Mouse (Mus musculus): Measurements from ENCODE around the gene Kcnj6. TPM values are rescaled to one million over a fixed set of nuclear protein-coding genes. Genes with fewer than 3 reads are reported as not detected.

Kcnj6 gene
- total RNA-seq, 1 experiment, result not detected

DNA sequence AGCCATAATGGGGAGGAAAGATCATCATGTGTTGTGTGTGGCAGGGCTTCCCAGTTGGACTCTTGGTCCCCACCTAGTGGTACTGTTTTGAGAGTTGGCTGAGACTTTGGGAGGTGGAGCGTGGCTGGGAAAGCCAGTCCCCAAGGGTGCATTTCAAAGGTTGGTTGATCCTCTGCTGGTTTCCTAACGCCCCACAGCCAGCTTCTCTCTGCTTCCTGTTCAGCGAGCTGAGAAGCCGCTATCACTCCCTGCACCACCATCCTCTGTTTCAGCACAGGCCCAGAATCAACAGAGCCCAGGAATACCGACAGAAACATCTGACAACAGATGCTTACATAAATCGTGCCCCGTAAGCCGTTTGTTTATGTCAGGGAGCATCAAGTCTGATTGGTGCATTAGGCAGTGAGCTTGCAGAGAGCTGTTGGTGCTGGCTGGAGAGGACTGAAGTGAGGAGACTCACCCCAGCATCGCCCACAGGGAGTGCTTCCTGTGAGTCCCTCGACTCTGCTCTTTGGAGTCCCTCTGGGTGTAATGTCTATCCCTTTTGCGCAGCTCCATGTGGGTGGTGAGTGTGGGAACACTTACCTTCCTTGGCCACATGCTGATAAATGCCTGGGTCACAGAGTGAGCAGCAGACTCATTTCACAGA is 253.5 kb downstream of the Kcnj6 start:
- peak overlapping the region; percentile 28; the same call in 1 of the 2 replicates for H3K9ac ChIP-seq (ENCODE audit: insufficient read depth, low read depth, low read length, poor library complexity, severe bottlenecking)
- H3K27ac ChIP-seq (ENCODE audit: insufficient read depth, low read depth, low read length, poor library complexity, severe bottlenecking), result no peak overlapping the region
- in situ Hi-C loops (cut with MboI; ENCODE audit: low sequenced_read_pairs in 2 of 2, unreplicated experiment in 2 of 2), result no loop called here
- TF ChIP-seq ZNF384 (IDR thresholded peaks at IDR 0.05; ENCODE audit: low read depth, low read length), result no peak
- TF ChIP-seq HCFC1 (IDR thresholded peaks at IDR 0.05; ENCODE audit: borderline replicate concordance, insufficient read depth, low read length), result no peak
- no peak for TF ChIP-seq MAFK (IDR thresholded peaks at IDR 0.05; ENCODE audit: insufficient read depth, low read depth, low read length)
- no peak for TF ChIP-seq CHD2 (IDR thresholded peaks at IDR 0.05; ENCODE audit: low read depth, low read length)
- no peak for TF ChIP-seq ZC3H11A (IDR thresholded peaks at IDR 0.05; ENCODE audit: borderline replicate concordance, low read depth, low read length)
- DNase-seq (ENCODE audit: low read depth, low spot score), result peak; percentile 82
- peak overlapping the region; percentile 47 to 58; a peak in 3 of 4 replicates for H3K4me3 ChIP-seq (ENCODE audit: insufficient read depth in 1 of 2, low read depth in 1 of 2, low read length in 2 of 2, poor library complexity in 1 of 2, severe bottlenecking in 1 of 2)
- H3K36me3 ChIP-seq (ENCODE audit: control insufficient read depth, insufficient read depth, low read length, poor library complexity, severe bottlenecking), result no peaks in the 10 kb centered on the region
- H3K9me3 ChIP-seq (ENCODE audit: control insufficient read depth, insufficient read depth, low read depth, low read length), result no peaks in the 10 kb centered on the region
- peaks cover 3 to 7% of the 10 kb centered on the region in 2 experiments; a peak in 3 of 4 replicates for H3K4me1 ChIP-seq (ENCODE audit: control insufficient read depth in 2 of 2, insufficient read depth in 2 of 2, low read length in 2 of 2, poor library complexity in 1 of 2)

DNA sequence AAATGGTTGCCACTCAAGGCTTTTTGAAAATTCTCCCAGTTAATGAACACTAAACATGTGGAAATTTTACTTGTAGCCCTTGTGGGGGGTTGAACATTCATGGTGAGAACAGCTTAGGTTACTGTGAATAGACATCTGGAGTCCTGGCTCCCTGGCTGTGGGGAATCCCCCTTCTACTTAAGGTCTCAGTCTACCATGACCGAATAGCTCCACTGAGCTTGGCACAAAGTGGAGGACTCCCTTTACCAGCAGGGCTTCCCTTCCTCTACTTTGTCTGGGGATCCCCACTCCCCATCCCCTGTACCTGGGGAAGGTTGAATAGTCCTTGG is 260.2 kb downstream of the Kcnj6 start:
- TF ChIP-seq ZNF384 (IDR thresholded peaks at IDR 0.05; ENCODE audit: low read depth, low read length) (no peak), HCFC1 (IDR thresholded peaks at IDR 0.05; ENCODE audit: borderline replicate concordance, insufficient read depth, low read length) (no peak), MAFK (IDR thresholded peaks at IDR 0.05; ENCODE audit: insufficient read depth, low read depth, low read length) (no peak), ZC3H11A (IDR thresholded peaks at IDR 0.05; ENCODE audit: borderline replicate concordance, low read depth, low read length) (no peak), CHD2 (IDR thresholded peaks at IDR 0.05; ENCODE audit: low read depth, low read length) (no peak)
- H3K9ac ChIP-seq (ENCODE audit: insufficient read depth, low read depth, low read length, poor library complexity, severe bottlenecking), result no peak overlapping the region

DNA sequence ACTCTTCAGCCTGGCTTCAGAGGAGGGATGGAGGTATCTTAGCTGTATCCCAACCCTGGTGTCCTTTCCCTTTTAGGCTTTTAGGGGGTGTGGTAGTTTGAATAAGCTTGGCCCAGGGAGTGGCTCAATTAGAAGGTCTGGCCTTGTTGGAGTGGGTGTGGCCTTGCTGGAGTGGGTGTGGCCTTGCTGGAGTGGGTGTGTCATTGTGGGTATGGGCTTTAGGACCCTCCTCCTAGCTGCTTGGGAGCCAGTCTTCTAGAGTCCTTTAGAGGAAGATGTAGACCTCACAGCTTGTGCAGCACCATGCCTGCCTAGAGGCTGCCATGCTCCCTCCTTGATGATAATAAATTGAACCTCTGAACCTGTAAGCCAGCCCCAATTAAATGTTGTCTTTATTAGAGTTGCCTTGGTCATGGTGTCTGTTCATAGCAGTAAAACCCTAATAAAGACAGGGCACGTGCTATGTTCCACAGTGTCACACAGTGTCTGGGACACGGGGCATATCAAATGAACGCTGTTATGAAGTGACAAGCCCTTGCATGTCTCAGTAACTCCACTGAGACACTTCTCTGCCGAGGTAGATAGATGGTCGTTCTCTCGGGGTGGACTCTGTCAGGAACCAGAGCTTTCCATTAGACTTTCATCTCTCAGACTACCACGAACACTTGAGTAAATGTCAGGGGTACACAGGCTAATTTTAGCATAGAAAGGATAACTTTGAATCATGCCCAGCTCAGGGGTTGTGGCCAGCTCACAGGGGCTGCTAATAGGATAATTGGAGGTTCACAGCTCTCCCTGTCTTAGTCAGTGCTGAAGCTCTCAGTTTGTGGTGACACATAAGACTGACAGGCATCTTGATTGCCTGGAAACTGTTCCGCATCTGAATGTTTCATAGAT is 260.8 kb downstream of the Kcnj6 start:
- Histone ChIP-seq H3K4me3 (ENCODE audit: insufficient read depth in 1 of 2, low read depth in 1 of 2, low read length in 2 of 2, poor library complexity in 1 of 2, severe bottlenecking in 1 of 2) (no peak overlapping the region), H3K9ac (ENCODE audit: insufficient read depth, low read depth, low read length, poor library complexity, severe bottlenecking) (no peak overlapping the region), H3K36me3 (ENCODE audit: control insufficient read depth, insufficient read depth, low read length, poor library complexity, severe bottlenecking) (no peaks in the 10 kb centered on the region), H3K9me3 (ENCODE audit: control insufficient read depth, insufficient read depth, low read depth, low read length) (no peaks in the 10 kb centered on the region), H3K27ac (ENCODE audit: insufficient read depth, low read depth, low read length, poor library complexity, severe bottlenecking) (no peak overlapping the region), H3K4me1 (ENCODE audit: control insufficient read depth in 2 of 2, insufficient read depth in 2 of 2, low read length in 2 of 2, poor library complexity in 1 of 2) (peaks cover 0 to 5% of the 10 kb centered on the region in 2 experiments; a peak in 2 of 4 replicates)
- TF ChIP-seq ZC3H11A (IDR thresholded peaks at IDR 0.05; ENCODE audit: borderline replicate concordance, low read depth, low read length), result no peak
- no peak for TF ChIP-seq CHD2 (IDR thresholded peaks at IDR 0.05; ENCODE audit: low read depth, low read length)
- TF ChIP-seq ZNF384 (IDR thresholded peaks at IDR 0.05; ENCODE audit: low read depth, low read length), result no peak
- TF ChIP-seq HCFC1 (IDR thresholded peaks at IDR 0.05; ENCODE audit: borderline replicate concordance, insufficient read depth, low read length), result no peak
- in situ Hi-C loops (cut with MboI; ENCODE audit: low sequenced_read_pairs in 2 of 2, unreplicated experiment in 2 of 2), result no loop called here
- peak; percentile 58 for DNase-seq (ENCODE audit: low read depth, low spot score)

More for the DNA sequence above, 260.2 kb downstream of the Kcnj6 start:
- Histone ChIP-seq H3K4me1 (ENCODE audit: control insufficient read depth in 2 of 2, insufficient read depth in 2 of 2, low read length in 2 of 2, poor library complexity in 1 of 2) (peaks cover 0 to 5% of the 10 kb centered on the region in 2 experiments; a peak in 2 of 4 replicates), H3K27ac (ENCODE audit: insufficient read depth, low read depth, low read length, poor library complexity, severe bottlenecking) (no peak overlapping the region), H3K9me3 (ENCODE audit: control insufficient read depth, insufficient read depth, low read depth, low read length) (no peaks in the 10 kb centered on the region), H3K4me3 (ENCODE audit: insufficient read depth in 1 of 2, low read depth in 1 of 2, low read length in 2 of 2, poor library complexity in 1 of 2, severe bottlenecking in 1 of 2) (no peak overlapping the region), H3K36me3 (ENCODE audit: control insufficient read depth, insufficient read depth, low read length, poor library complexity, severe bottlenecking) (no peaks in the 10 kb centered on the region)
- no peak for DNase-seq (ENCODE audit: low read depth, low spot score)
- in situ Hi-C loops (cut with MboI; ENCODE audit: low sequenced_read_pairs in 2 of 2, unreplicated experiment in 2 of 2), result no loop called here

DNA sequence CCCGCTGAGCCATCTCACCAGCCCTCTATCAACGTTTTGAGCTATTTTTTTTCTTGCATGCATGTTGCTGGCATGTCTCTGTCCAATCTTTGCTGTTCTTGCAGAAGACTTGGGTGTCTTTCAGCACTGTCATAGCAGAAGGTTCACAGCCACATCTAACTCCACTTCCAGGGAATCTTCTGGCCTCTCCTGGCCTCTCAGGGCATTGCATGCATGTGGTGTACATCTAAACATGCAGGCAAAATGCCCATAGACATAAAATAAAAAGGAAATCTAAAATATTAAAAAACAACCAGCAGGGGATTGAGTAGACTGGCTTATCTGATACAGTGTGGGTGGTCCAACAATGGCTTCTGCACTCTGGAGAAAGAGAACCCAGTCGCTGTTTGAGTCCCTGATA is 262.0 kb downstream of the Kcnj6 start:
- Histone ChIP-seq H3K9me3 (ENCODE audit: control insufficient read depth, insufficient read depth, low read depth, low read length) (no peaks in the 10 kb centered on the region), H3K4me1 (ENCODE audit: control insufficient read depth in 2 of 2, insufficient read depth in 2 of 2, low read length in 2 of 2, poor library complexity in 1 of 2) (peaks cover 0 to 5% of the 10 kb centered on the region in 2 experiments; a peak in 2 of 4 replicates), H3K4me3 (ENCODE audit: insufficient read depth in 1 of 2, low read depth in 1 of 2, low read length in 2 of 2, poor library complexity in 1 of 2, severe bottlenecking in 1 of 2) (no peak overlapping the region), H3K9ac (ENCODE audit: insufficient read depth, low read depth, low read length, poor library complexity, severe bottlenecking) (no peak overlapping the region), H3K27ac (ENCODE audit: insufficient read depth, low read depth, low read length, poor library complexity, severe bottlenecking) (no peak overlapping the region), H3K36me3 (ENCODE audit: control insufficient read depth, insufficient read depth, low read length, poor library complexity, severe bottlenecking) (no peaks in the 10 kb centered on the region)
- no peak for DNase-seq (ENCODE audit: low read depth, low spot score)
- in situ Hi-C loops (cut with MboI; ENCODE audit: low sequenced_read_pairs in 2 of 2, unreplicated experiment in 2 of 2), result no loop called here
- TF ChIP-seq CHD2 (IDR thresholded peaks at IDR 0.05; ENCODE audit: low read depth, low read length) (no peak), HCFC1 (IDR thresholded peaks at IDR 0.05; ENCODE audit: borderline replicate concordance, insufficient read depth, low read length) (no peak), ZNF384 (IDR thresholded peaks at IDR 0.05; ENCODE audit: low read depth, low read length) (no peak), MAFK (IDR thresholded peaks at IDR 0.05; ENCODE audit: insufficient read depth, low read depth, low read length) (no peak), ZC3H11A (IDR thresholded peaks at IDR 0.05; ENCODE audit: borderline replicate concordance, low read depth, low read length) (no peak)

Measured in ES-E14 (cell line).